Mouse (Mus musculus): ENCODE results near the gene Rnf183. TPM values are rescaled to one million over a fixed set of nuclear protein-coding genes. Genes with fewer than 3 reads are reported as not detected.

The Rnf183 gene
- polyA plus RNA-seq, 1 experiment from 2014 or later, result not detected

GRCm38 (mm10) chr4:62429616-62430015 is 5.4 kb downstream of the Rnf183 start:
- ATAC-seq (replicated peaks; ENCODE audit: insufficient number of reproducible peaks, insufficient read depth, low FRiP score, low read depth), result no peak
- no peak overlapping the region for H3K4me2 ChIP-seq
- H3K27me3 ChIP-seq, result no peaks in the 10 kb centered on the region; the same call in 1 of the 2 replicates
- no peak overlapping the region for H3K4me3 ChIP-seq
- peaks cover 6% of the 10 kb centered on the region for H3K4me1 ChIP-seq (replicated peaks)
- peaks cover 9% of the 10 kb centered on the region for H3K36me3 ChIP-seq
- no peak overlapping the region for H3K27ac ChIP-seq
- WGBS, result 86% methylated on average over 9 of the region's 9 CpGs
- no peak overlapping the region for H3K9ac ChIP-seq
- no peaks in the 10 kb centered on the region for H3K9me3 ChIP-seq (replicated peaks)

GRCm38 (mm10) chr4:62427978-62428758 is 6.9 kb downstream of the Rnf183 start:
- Histone ChIP-seq H3K27me3 (no peaks in the 10 kb centered on the region; the same call in 1 of the 2 replicates), H3K9ac (no peak overlapping the region), H3K4me1 (replicated peaks) (peaks cover 6% of the 10 kb centered on the region), H3K36me3 (peaks cover 22% of the 10 kb centered on the region), H3K4me3 (peak overlapping the region; percentile 3; the same call in 1 of the 2 replicates), H3K27ac (no peak overlapping the region), H3K4me2 (peak overlapping the region; percentile 52), H3K9me3 (replicated peaks) (no peaks in the 10 kb centered on the region)
- 56% methylated on average over 17 of the region's 17 CpGs for WGBS
- ATAC-seq (replicated peaks; ENCODE audit: insufficient number of reproducible peaks, insufficient read depth, low FRiP score, low read depth), result 0 out of 2 replicates have a peak, but pooled peaks have one; percentile 18

GRCm38 (mm10) chr4:62425891-62426290 is 9.2 kb downstream of the Rnf183 start:
- Histone ChIP-seq H3K36me3 (peaks cover 45% of the 10 kb centered on the region), H3K4me1 (replicated peaks) (peaks cover 6% of the 10 kb centered on the region), H3K9ac (no peak overlapping the region), H3K4me2 (no peak overlapping the region), H3K27me3 (no peaks in the 10 kb centered on the region; the same call in 1 of the 2 replicates), H3K9me3 (replicated peaks) (no peaks in the 10 kb centered on the region), H3K4me3 (no peak overlapping the region), H3K27ac (no peak overlapping the region)
- ATAC-seq (replicated peaks; ENCODE audit: insufficient number of reproducible peaks, insufficient read depth, low FRiP score, low read depth), result no peak
- WGBS, result 90% methylated on average over 4 of the region's 4 CpGs

GRCm38 (mm10) chr4:62419091-62419490 is 16.0 kb downstream of the Rnf183 start:
- no peak for ATAC-seq (replicated peaks; ENCODE audit: insufficient number of reproducible peaks, insufficient read depth, low FRiP score, low read depth)
- H3K4me3 ChIP-seq, result no peak overlapping the region
- WGBS, result 93% methylated on average over 6 of the region's 6 CpGs

GRCm38 (mm10) chr4:62418448-62418847 is 16.6 kb downstream of the Rnf183 start:
- ATAC-seq (replicated peaks; ENCODE audit: insufficient number of reproducible peaks, insufficient read depth, low FRiP score, low read depth), result no peak
- Histone ChIP-seq H3K9ac (no peak overlapping the region), H3K27ac (no peak overlapping the region), H3K9me3 (replicated peaks) (no peaks in the 10 kb centered on the region), H3K27me3 (no peaks in the 10 kb centered on the region), H3K4me3 (no peak overlapping the region), H3K4me2 (no peak overlapping the region), H3K36me3 (peaks cover 99% of the 10 kb centered on the region), H3K4me1 (replicated peaks) (no peaks in the 10 kb centered on the region)
- 89% methylated on average over 8 of the region's 8 CpGs for WGBS

More at GRCm38 (mm10) chr4:62419091-62419490, 16.0 kb downstream of the Rnf183 start:
- no peaks in the 10 kb centered on the region for H3K27me3 ChIP-seq
- H3K9ac ChIP-seq, result no peak overlapping the region
- H3K27ac ChIP-seq, result no peak overlapping the region
- no peaks in the 10 kb centered on the region for H3K9me3 ChIP-seq (replicated peaks)
- no peaks in the 10 kb centered on the region for H3K4me1 ChIP-seq (replicated peaks)
- H3K36me3 ChIP-seq, result peaks cover 99% of the 10 kb centered on the region
- no peak overlapping the region for H3K4me2 ChIP-seq

GRCm38 (mm10) chr4:62411606-62412005 is 23.4 kb downstream of the Rnf183 start:
- 90% methylated on average over 10 of the region's 10 CpGs for WGBS
- no peak overlapping the region for H3K4me2 ChIP-seq
- H3K27ac ChIP-seq, result no peak overlapping the region
- H3K27me3 ChIP-seq, result no peaks in the 10 kb centered on the region
- no peaks in the 10 kb centered on the region for H3K9me3 ChIP-seq (replicated peaks)
- H3K4me3 ChIP-seq, result no peak overlapping the region
- peaks cover 53% of the 10 kb centered on the region for H3K36me3 ChIP-seq
- H3K9ac ChIP-seq, result no peak overlapping the region
- peaks cover 18% of the 10 kb centered on the region for H3K4me1 ChIP-seq (replicated peaks)
- no peak for ATAC-seq (replicated peaks; ENCODE audit: insufficient number of reproducible peaks, insufficient read depth, low FRiP score, low read depth)

- peaks cover 30% of the 10 kb centered on the region for H3K4me1 ChIP-seq (replicated peaks)
- no peaks in the 10 kb centered on the region for H3K27me3 ChIP-seq
- 0 out of 2 replicates have a peak overlapping the region, but pooled peaks have one; percentile 80 for H3K4me3 ChIP-seq
- WGBS, result 83% methylated on average over 2 of the region's 2 CpGs
- no peak for ATAC-seq (replicated peaks; ENCODE audit: insufficient number of reproducible peaks, insufficient read depth, low FRiP score, low read depth)
- no peak overlapping the region for H3K27ac ChIP-seq
- H3K9ac ChIP-seq, result no peak overlapping the region
- peaks cover 40% of the 10 kb centered on the region for H3K36me3 ChIP-seq
- no peaks in the 10 kb centered on the region for H3K9me3 ChIP-seq (replicated peaks)
- peak overlapping the region; percentile 77 for H3K4me2 ChIP-seq
Measured at GRCm38 (mm10) chr4:62410325-62410724, 24.7 kb downstream of the Rnf183 start.

- no peak for ATAC-seq (replicated peaks; ENCODE audit: insufficient number of reproducible peaks, insufficient read depth, low FRiP score, low read depth)
Measured at GRCm38 (mm10) chr4:62409615-62410014, 25.4 kb downstream of the Rnf183 start.

GRCm38 (mm10) chr4:62408601-62409282 is 26.3 kb downstream of the Rnf183 start, which contains the start of the genes Cdc26 and Prpf4:
TSS of gene Cdc26 (minus strand) at chr4:62408642.
TSS of gene Prpf4 (plus strand) at chr4:62408797.
- peak; percentile 99 for ATAC-seq (replicated peaks; ENCODE audit: insufficient number of reproducible peaks, insufficient read depth, low FRiP score, low read depth)
- Histone ChIP-seq H3K27me3 (no peaks in the 10 kb centered on the region), H3K27ac (peak within 1 kb of the TSS; percentile 89), H3K36me3 (peaks cover 25% of the 10 kb centered on the region), H3K9ac (peak within 1 kb of the TSS; percentile 83), H3K9me3 (replicated peaks) (no peaks in the 10 kb centered on the region), H3K4me3 (peak within 1 kb of the TSS; percentile 80), H3K4me2 (peak within 1 kb of the TSS; percentile 77), H3K4me1 (replicated peaks) (peaks cover 36% of the 10 kb centered on the region)
- WGBS, result under 1% methylated on average over 39 of the region's 39 CpGs

More at GRCm38 (mm10) chr4:62409615-62410014, 25.4 kb downstream of the Rnf183 start:
- H3K27ac ChIP-seq, result peak overlapping the region; percentile 89
- peaks cover 34% of the 10 kb centered on the region for H3K4me1 ChIP-seq (replicated peaks)
- no peaks in the 10 kb centered on the region for H3K9me3 ChIP-seq (replicated peaks)
- peak overlapping the region; percentile 77 for H3K4me2 ChIP-seq
- H3K36me3 ChIP-seq, result peaks cover 33% of the 10 kb centered on the region
- peak overlapping the region; percentile 83 for H3K9ac ChIP-seq
- H3K4me3 ChIP-seq, result peak overlapping the region; percentile 80
- H3K27me3 ChIP-seq, result no peaks in the 10 kb centered on the region
- WGBS, result 40% methylated on average over 6 of the region's 6 CpGs

GRCm38 (mm10) chr4:62407730-62408582 is 27.1 kb downstream of the Rnf183 start:
- WGBS, result under 1% methylated on average over 35 of the region's 35 CpGs
- peak; percentile 25 for ATAC-seq (replicated peaks; ENCODE audit: insufficient number of reproducible peaks, insufficient read depth, low FRiP score, low read depth)
- peak overlapping the region; percentile 72 for H3K27ac ChIP-seq
- no peaks in the 10 kb centered on the region for H3K27me3 ChIP-seq
- peaks cover 18% of the 10 kb centered on the region for H3K36me3 ChIP-seq
- peak overlapping the region; percentile 60 for H3K9ac ChIP-seq
- H3K4me1 ChIP-seq (replicated peaks), result peaks cover 36% of the 10 kb centered on the region
- no peaks in the 10 kb centered on the region for H3K9me3 ChIP-seq (replicated peaks)
- H3K4me3 ChIP-seq, result peak overlapping the region; percentile 80
- peak overlapping the region; percentile 50 for H3K4me2 ChIP-seq
